Mouse (Mus musculus) C2C12 (cell line): ENCODE data around the gene Zfp618. TPM values are rescaled to one million over a fixed set of nuclear protein-coding genes. Genes with fewer than 3 reads are reported as not detected.

Experiments
- H3K27me3 ChIP-seq: one replicate; pipeline ENCODE4 v1.6.1; 2011; ENCODE audit not compliant: control insufficient read depth, insufficient read depth, insufficient read length
- H3K36me3 ChIP-seq: one replicate; pipeline ENCODE4 v1.6.1; 2011; ENCODE audit not compliant: control insufficient read depth, insufficient read depth
- H3K4me3 ChIP-seq: one replicate; pipeline ENCODE4 v1.5.1; 2011; ENCODE audit warnings: mild to moderate bottlenecking, control low read depth; ENCODE audit not compliant: poor library complexity, insufficient read depth, severe bottlenecking
- H3K79me2 ChIP-seq: one replicate; pipeline ENCODE4 v1.6.1; 2011; ENCODE audit not compliant: control insufficient read depth, insufficient read depth
- H3K79me3 ChIP-seq: one replicate; pipeline ENCODE4 v1.6.1; 2011; ENCODE audit warnings: low read depth, control low read depth
- H3ac ChIP-seq: one replicate; pipeline ENCODE3; 2011; ENCODE audit warnings: low read depth; ENCODE audit not compliant: control insufficient read depth, insufficient read length
- CEBPB ChIP-seq: IDR thresholded peaks from one replicate; pipeline ENCODE4 v1.6.1; 2011; ENCODE audit warnings: low read depth, mild to moderate bottlenecking, control low read depth, moderate library complexity
- CTCF ChIP-seq: IDR thresholded peaks from one replicate; pipeline ENCODE4 v1.5.1; 2011; ENCODE audit not compliant: control insufficient read depth, insufficient read depth, insufficient read length
- FOSL1 ChIP-seq: IDR thresholded peaks from one replicate; pipeline ENCODE4 v1.8.0; 2011; ENCODE audit warnings: mild to moderate bottlenecking, low read length; ENCODE audit not compliant: poor library complexity, insufficient read depth, severe bottlenecking
- MAX ChIP-seq: IDR thresholded peaks from one replicate; pipeline ENCODE4 v1.6.1; 2011; ENCODE audit warnings: mild to moderate bottlenecking, control low read depth
- MYOD1 ChIP-seq: IDR thresholded peaks from one replicate; pipeline ENCODE4 v1.6.1; 2011; ENCODE audit warnings: low read depth; ENCODE audit not compliant: control insufficient read depth, insufficient read length
- MYOG ChIP-seq: IDR thresholded peaks from one replicate; pipeline ENCODE4 v1.6.1; 2011; ENCODE audit not compliant: control insufficient read depth, insufficient read length; ENCODE audit errors: extremely low read depth
- USF1 ChIP-seq: IDR thresholded peaks from one replicate; pipeline ENCODE4 v1.6.1; 2011; ENCODE audit warnings: low read depth, mild to moderate bottlenecking, control low read depth, moderate library complexity
- polyA plus RNA-seq: library from polyadenylated mRNA; unstranded; fragments of >200 nt; fragmentation: generic; extraction: Trizol; gene quantifications from one replicate; pipeline ENCODE4 v1.2.1, GENCODE M21; 2012; ENCODE audit warnings: missing spikeins

Zfp618 gene
- polyA plus RNA-seq, 1 experiment, result 0.01 TPM

DNA sequence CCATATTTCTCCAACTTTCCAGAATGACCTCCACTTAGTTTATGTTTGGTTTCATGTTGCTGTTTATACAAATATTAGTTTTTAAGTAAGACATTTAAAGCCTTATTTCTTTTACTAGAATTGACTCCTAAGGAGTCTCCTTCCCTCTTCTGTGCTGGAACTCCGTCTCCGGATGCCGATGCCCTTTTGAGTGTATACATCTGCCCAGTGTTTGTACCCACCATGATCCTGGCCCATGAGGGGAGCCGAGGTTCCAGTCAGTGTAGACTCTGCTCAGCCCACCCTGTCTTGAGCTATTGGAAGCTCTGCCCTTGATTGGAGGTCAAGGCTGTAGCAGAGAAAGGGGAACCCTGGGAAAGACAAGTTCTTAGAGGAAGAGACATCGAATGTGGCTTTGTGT is 18.2 kb downstream of the Zfp618 start:
- H3ac ChIP-seq, result no peak overlapping the region
- peaks cover 2% of the 10 kb centered on the region for H3K27me3 ChIP-seq
- no peaks in the 10 kb centered on the region for H3K36me3 ChIP-seq
- no peaks in the 10 kb centered on the region for H3K79me3 ChIP-seq
- TF ChIP-seq MYOD1 (no peak), CTCF (no peak), USF1 (no peak), FOSL1 (no peak), CEBPB (no peak), MYOG (no peak), MAX (no peak)
- no peaks in the 10 kb centered on the region for H3K79me2 ChIP-seq
- H3K4me3 ChIP-seq, result no peak overlapping the region

GRCm38 (mm10) chr4:62991336-62991735 is 26.0 kb downstream of the Zfp618 start:
- Histone ChIP-seq H3K4me3 (no peak overlapping the region), H3K79me3 (no peaks in the 10 kb centered on the region), H3K79me2 (no peaks in the 10 kb centered on the region), H3ac (no peak overlapping the region), H3K27me3 (peaks cover 3% of the 10 kb centered on the region), H3K36me3 (no peaks in the 10 kb centered on the region)
- TF ChIP-seq MYOD1 (no peak), MYOG (no peak), CEBPB (no peak), MAX (no peak), USF1 (no peak), CTCF (no peak), FOSL1 (no peak)

- no peak overlapping the region for H3ac ChIP-seq
- TF ChIP-seq MYOG (no peak), MYOD1 (no peak)
- no peak overlapping the region for H3K4me3 ChIP-seq
These were observed 27.8 kb downstream of the Zfp618 start for GRCm38 (mm10) chr4:62993190-62993589.

GRCm38 (mm10) chr4:62997606-62998005 is 32.2 kb downstream of the Zfp618 start:
- H3K79me2 ChIP-seq, result no peaks in the 10 kb centered on the region
- no peak for TF ChIP-seq USF1
- TF ChIP-seq CTCF, result no peak
- TF ChIP-seq MYOG, result no peak
- TF ChIP-seq MAX, result no peak
- no peak for TF ChIP-seq FOSL1
- TF ChIP-seq MYOD1, result no peak
- no peak for TF ChIP-seq CEBPB
- H3K4me3 ChIP-seq, result no peak overlapping the region
- H3K79me3 ChIP-seq, result no peaks in the 10 kb centered on the region
- no peak overlapping the region for H3ac ChIP-seq
- no peaks in the 10 kb centered on the region for H3K36me3 ChIP-seq
- peaks cover 12% of the 10 kb centered on the region for H3K27me3 ChIP-seq

More at GRCm38 (mm10) chr4:62993190-62993589, 27.8 kb downstream of the Zfp618 start:
- no peaks in the 10 kb centered on the region for H3K79me2 ChIP-seq
- H3K36me3 ChIP-seq, result no peaks in the 10 kb centered on the region
- H3K79me3 ChIP-seq, result no peaks in the 10 kb centered on the region
- peaks cover 3% of the 10 kb centered on the region for H3K27me3 ChIP-seq

GRCm38 (mm10) chr4:62998431-62998835 is 33.1 kb downstream of the Zfp618 start:
- Histone ChIP-seq H3K36me3 (no peaks in the 10 kb centered on the region), H3K79me3 (no peaks in the 10 kb centered on the region)

DNA sequence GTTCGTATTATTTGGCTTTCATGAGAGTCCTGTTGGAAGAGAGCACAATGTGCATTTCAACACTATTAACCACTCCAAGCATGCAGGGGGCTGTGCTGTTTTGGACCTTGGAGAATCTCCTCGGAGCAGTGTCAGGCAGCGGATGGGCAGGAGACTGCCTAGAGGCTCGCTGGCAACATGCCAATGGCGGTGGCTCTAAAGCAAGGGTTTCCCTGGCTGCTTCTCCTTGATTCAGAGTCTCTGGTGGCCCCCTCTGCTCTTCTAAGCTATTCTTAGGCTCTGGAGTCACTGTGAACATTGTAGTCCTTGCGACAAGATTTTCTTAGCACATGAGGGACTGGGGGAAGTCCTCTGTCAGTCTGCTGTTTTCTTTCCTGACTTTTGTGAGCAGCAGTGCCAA is 33.5 kb downstream of the Zfp618 start:
- no peak for TF ChIP-seq FOSL1
- TF ChIP-seq USF1, result no peak
- TF ChIP-seq MYOG, result no peak
- no peak for TF ChIP-seq MAX
- TF ChIP-seq CTCF, result no peak
- H3K36me3 ChIP-seq, result no peaks in the 10 kb centered on the region
- no peak overlapping the region for H3K4me3 ChIP-seq
- H3K27me3 ChIP-seq, result peaks cover 13% of the 10 kb centered on the region
- no peaks in the 10 kb centered on the region for H3K79me2 ChIP-seq
- no peaks in the 10 kb centered on the region for H3K79me3 ChIP-seq
- no peak overlapping the region for H3ac ChIP-seq

More at GRCm38 (mm10) chr4:62998431-62998835, 33.1 kb downstream of the Zfp618 start:
- H3K79me2 ChIP-seq, result no peaks in the 10 kb centered on the region
- no peak overlapping the region for H3K4me3 ChIP-seq
- peaks cover 13% of the 10 kb centered on the region for H3K27me3 ChIP-seq
- H3ac ChIP-seq, result no peak overlapping the region
- TF ChIP-seq MAX (no peak), FOSL1 (no peak)
